Mouse (Mus musculus) CH12.LX (cell line): ENCODE results near the gene Grik2.

Experiments used
- CHD1 ChIP-seq: IDR thresholded peaks from 2 replicates; pipeline ENCODE4 v1.6.1; 2012; ENCODE audit warnings: low read depth, low read length, improper control_type of control experiment, inconsistent platforms
- CTCF ChIP-seq, 2 experiments: IDR thresholded peaks in 1 of 2; conservative IDR thresholded peaks in 1 of 2; 2 replicates each; pipeline ENCODE4 v1.5.1; 2011 to 2012; ENCODE audit warnings: low read depth in 2 of 2, low read length in 2 of 2, improper control_type of control experiment in 1 of 2, inconsistent platforms in 1 of 2, mild to moderate bottlenecking in 1 of 2, moderate library complexity in 1 of 2
- GABPA ChIP-seq: IDR thresholded peaks from 2 replicates; pipeline ENCODE4 v1.6.1; 2012; ENCODE audit warnings: low read depth, low read length, improper control_type of control experiment, inconsistent platforms; ENCODE audit not compliant: insufficient replicate concordance
- POLR2A ChIP-seq: IDR thresholded peaks from 2 replicates; pipeline ENCODE4 v1.6.1; 2011; ENCODE audit warnings: low read depth, mild to moderate bottlenecking, improper control_type of control experiment, low read length
- POLR2AphosphoS2 ChIP-seq: IDR thresholded peaks from 2 replicates; pipeline ENCODE4 v1.6.1; 2011; ENCODE audit warnings: low read depth, low read length, improper control_type of control experiment
- RCOR1 ChIP-seq: conservative IDR thresholded peaks from 2 replicates; pipeline ENCODE4 v1.6.1; 2012; ENCODE audit warnings: low read depth, mild to moderate bottlenecking, inconsistent platforms, low read length, improper control_type of control experiment
- SIN3A ChIP-seq: IDR thresholded peaks from 2 replicates; pipeline ENCODE4 v1.6.1; 2012; ENCODE audit warnings: low read length, improper control_type of control experiment, inconsistent platforms
- USF1 ChIP-seq: IDR thresholded peaks from 2 replicates; pipeline ENCODE4 v1.6.1; 2014; ENCODE audit warnings: low read depth, mild to moderate bottlenecking, inconsistent platforms, low read length, improper control_type of control experiment
- USF2 ChIP-seq: conservative IDR thresholded peaks from 2 replicates; pipeline ENCODE4 v1.6.1; 2011; ENCODE audit warnings: low read depth, low read length, improper control_type of control experiment

DNA sequence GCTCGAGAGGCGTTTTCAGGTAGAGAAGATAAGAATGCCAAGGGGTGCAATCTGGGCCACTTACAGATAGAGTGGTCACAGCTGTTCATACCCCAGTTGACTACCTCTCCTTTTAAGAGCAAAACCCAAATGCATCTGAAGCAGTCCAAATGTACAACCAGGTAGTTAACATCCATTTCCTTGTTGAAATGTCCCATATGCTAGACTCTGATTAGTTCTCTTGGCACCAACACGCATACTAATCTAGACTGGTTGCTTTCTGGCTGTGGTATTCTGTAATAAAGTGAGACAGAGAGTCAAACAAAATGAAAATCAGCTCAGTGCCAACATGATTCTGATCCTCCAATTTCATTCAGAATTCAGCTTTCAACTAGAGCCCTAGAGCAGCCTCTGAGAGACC, 164.6 kb downstream of the Grik2 start:
- TF ChIP-seq USF2 = no peak
- no peak for TF ChIP-seq CTCF (conservative IDR thresholded peaks at IDR 0.05 in 1 of 2, IDR thresholded peaks at IDR 0.05 in 1 of 2; ENCODE audit: low read depth in 2 of 2, low read length in 2 of 2)
- TF ChIP-seq SIN3A = no peak
- TF ChIP-seq USF1 = no peak
- TF ChIP-seq POLR2AphosphoS2 = no peak
- TF ChIP-seq POLR2A = no peak
- no peak for TF ChIP-seq RCOR1
- no peak for TF ChIP-seq GABPA
- TF ChIP-seq CHD1 = no peak
